14 mouse cellular contexts compared by ENCODE assay signal in genomic region chr14:77671961-77672360, GRCm38 (mm10).
"Had no signal": no experiment of that assay in that cellular context is flagged by ENCODE, and none has a peak within 500 bp of the region (broad histone marks: within the 10 kb centered on the region; RNA-seq: fewer than 3 reads in every experiment).

No protein-coding gene starts in this region.

- H3K9ac ChIP-seq: liver, embryonic 12.5 days; lung, embryonic 15.5 days; midbrain, embryonic 15.5 days; stomach, embryonic 15.5 days had no signal

- H3K4me3 ChIP-seq: left cerebral cortex, adult 2 months; limb, embryonic 10.5 days; liver, embryonic 12.5 days; lung, embryonic 15.5 days; megakaryocyte, embryonic 14.5 days; midbrain, embryonic 15.5 days; stomach, embryonic 15.5 days had no signal

- DNase-seq: kidney, postnatal 25 days; lung, postnatal 14 days; right cerebral cortex, postnatal 14 days; thymus, adult 2 months; thymus, postnatal 25 days had no signal

- H3K9me3 ChIP-seq: limb, embryonic 10.5 days; liver, embryonic 12.5 days; lung, embryonic 15.5 days; megakaryocyte, embryonic 14.5 days; midbrain, embryonic 15.5 days; stomach, embryonic 15.5 days had no signal

- H3K27me3 ChIP-seq: liver, embryonic 12.5 days; lung, embryonic 15.5 days; midbrain, embryonic 15.5 days; stomach, embryonic 15.5 days had no signal

- H3K4me2 ChIP-seq: liver, embryonic 12.5 days; lung, embryonic 15.5 days; midbrain, embryonic 11.5 days; midbrain, embryonic 15.5 days; stomach, embryonic 15.5 days had no signal

- H3K27ac ChIP-seq: left cerebral cortex, adult 2 months; liver, embryonic 12.5 days; lung, embryonic 15.5 days; macrophage; stomach, embryonic 15.5 days had no signal

- H3K36me3 ChIP-seq: limb, embryonic 10.5 days; liver, embryonic 12.5 days; lung, embryonic 15.5 days; midbrain, embryonic 15.5 days; stomach, embryonic 15.5 days had no signal

- ATAC-seq: liver, embryonic 12.5 days; midbrain, embryonic 15.5 days had no signal

- H3K4me1 ChIP-seq: liver, embryonic 12.5 days had no signal
